Mouse (Mus musculus) neural tube, embryonic 15.5 days (tissue): ENCODE results near the gene Cyp2c23. TPM values are rescaled to one million over a fixed set of nuclear protein-coding genes. Genes with fewer than 3 reads are reported as not detected.

Experiments used
- ATAC-seq: fragments of 200-750 bp; cut with Nextera tagmentation; 2 replicates; pipeline ENCODE4 v1.8.0; 2017; ENCODE audit warnings: mild to moderate bottlenecking, moderate TSS enrichment, moderate library complexity; ENCODE audit not compliant: low FRiP score
- H3K27ac ChIP-seq: fragments of 300-500 bp; sonication (generic); replicated peaks from 2 replicates; pipeline ENCODE4 v1.5.1; 2015; ENCODE audit warnings: mild to moderate bottlenecking, inconsistent platforms
- H3K27me3 ChIP-seq: fragments of 300-500 bp; sonication (generic); replicated peaks from 2 replicates; pipeline ENCODE4 v1.6.1; 2015; ENCODE audit warnings: inconsistent platforms
- H3K36me3 ChIP-seq: fragments of 300-500 bp; sonication (generic); 2 replicates; pipeline ENCODE4 v1.6.1; 2015; ENCODE audit warnings: inconsistent platforms
- H3K4me1 ChIP-seq: fragments of 300-500 bp; sonication (generic); 2 replicates; pipeline ENCODE4 v1.6.1; 2015; ENCODE audit warnings: inconsistent platforms
- H3K4me2 ChIP-seq: fragments of 300-500 bp; sonication (generic); 2 replicates; pipeline ENCODE4 v1.6.1; 2015; ENCODE audit warnings: inconsistent platforms, mild to moderate bottlenecking, moderate library complexity
- H3K4me3 ChIP-seq: fragments of 300-500 bp; sonication (generic); replicated peaks from 2 replicates; pipeline ENCODE4 v1.5.1; 2015; ENCODE audit warnings: mild to moderate bottlenecking, inconsistent platforms
- H3K9ac ChIP-seq: fragments of 300-500 bp; sonication (generic); replicated peaks from 2 replicates; pipeline ENCODE4 v1.6.1; 2015; ENCODE audit warnings: mild to moderate bottlenecking, inconsistent platforms
- H3K9me3 ChIP-seq: fragments of 300-500 bp; sonication (generic); replicated peaks from 2 replicates; pipeline ENCODE4 v1.6.1; 2016; ENCODE audit warnings: inconsistent platforms
- WGBS: fragments of 180-500 bp; shearing (Covaris S2); methylation state at CpG from one replicate; pipeline ENCODE4 v1.1.7; 2015; ENCODE audit warnings: mixed read lengths; 5-methylcytosine and 5-hydroxymethylcytosine counted together
- polyA plus RNA-seq: library from polyadenylated mRNA; unstranded; fragments of >200 nt; fragmentation: Nextera tagmentation; extraction: Ambion mirVana; gene quantifications from 2 replicates; pipeline ENCODE4 v1.2.1, GENCODE M21; 2015

Cyp2c23 gene
- polyA plus RNA-seq, 1 experiment from 2014 or later = not detected

GRCm38 (mm10) chr19:44019739-44020138, 9.3 kb downstream of the Cyp2c23 start:
- H3K27ac ChIP-seq = no peak overlapping the region
- H3K27me3 ChIP-seq = no peaks in the 10 kb centered on the region
- no peaks in the 10 kb centered on the region for H3K36me3 ChIP-seq
- no peak overlapping the region for H3K4me3 ChIP-seq
- no peak overlapping the region for H3K9ac ChIP-seq
- no peaks in the 10 kb centered on the region for H3K9me3 ChIP-seq
- ATAC-seq = no peak
- H3K4me1 ChIP-seq = no peaks in the 10 kb centered on the region
- no peak overlapping the region for H3K4me2 ChIP-seq
- WGBS = 67% methylated on average over 7 of the region's 7 CpGs

DNA sequence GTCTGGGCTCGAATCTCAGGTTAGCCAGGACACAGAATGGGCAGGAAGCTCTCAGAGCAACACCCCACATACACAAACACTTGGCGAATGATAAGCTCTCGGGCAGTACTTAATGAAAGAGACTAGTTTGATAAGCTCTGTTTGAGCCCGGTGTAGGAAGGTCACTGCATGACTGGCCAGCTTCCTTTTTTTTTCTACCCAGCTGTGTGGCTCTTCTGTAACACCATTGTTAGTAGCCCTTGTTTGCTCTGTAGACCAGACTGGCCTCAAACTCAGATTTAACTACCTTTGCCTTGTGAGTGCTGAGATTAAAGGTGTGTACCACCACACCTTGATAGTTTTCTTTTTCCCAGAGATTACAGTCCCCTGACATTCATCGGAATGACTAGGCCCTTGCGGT, 15.1 kb downstream of the Cyp2c23 start:
- no peaks in the 10 kb centered on the region for H3K9me3 ChIP-seq
- H3K4me3 ChIP-seq = no peak overlapping the region
- H3K27me3 ChIP-seq = no peaks in the 10 kb centered on the region
- H3K4me2 ChIP-seq = no peak overlapping the region
- no peak overlapping the region for H3K9ac ChIP-seq
- no peaks in the 10 kb centered on the region for H3K36me3 ChIP-seq
- H3K4me1 ChIP-seq = no peaks in the 10 kb centered on the region
- 83% methylated on average over 6 of the region's 6 CpGs for WGBS
- H3K27ac ChIP-seq = no peak overlapping the region
- no peak for ATAC-seq

DNA sequence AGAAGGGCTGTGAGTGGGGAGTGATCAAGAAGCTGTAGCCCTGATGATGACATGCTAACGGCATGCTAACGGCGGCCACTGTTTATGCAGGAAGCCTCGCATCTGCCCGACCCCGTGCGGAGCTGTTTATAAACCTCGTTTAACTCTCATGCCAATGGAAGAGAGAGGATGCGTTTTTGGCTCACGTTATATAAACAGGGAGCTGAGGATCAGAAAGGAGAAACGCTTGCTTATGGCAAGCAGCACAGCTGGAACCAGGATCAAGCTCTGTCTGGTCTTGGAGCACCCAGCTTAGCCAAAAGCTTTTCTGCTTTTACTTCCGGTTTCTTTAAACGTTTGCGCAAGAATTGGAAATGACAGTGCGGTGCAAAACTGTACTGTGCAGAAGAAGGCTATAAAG, 20.2 kb downstream of the Cyp2c23 start:
- H3K9ac ChIP-seq = no peak overlapping the region
- 69% methylated on average over 15 of the region's 15 CpGs for WGBS

DNA sequence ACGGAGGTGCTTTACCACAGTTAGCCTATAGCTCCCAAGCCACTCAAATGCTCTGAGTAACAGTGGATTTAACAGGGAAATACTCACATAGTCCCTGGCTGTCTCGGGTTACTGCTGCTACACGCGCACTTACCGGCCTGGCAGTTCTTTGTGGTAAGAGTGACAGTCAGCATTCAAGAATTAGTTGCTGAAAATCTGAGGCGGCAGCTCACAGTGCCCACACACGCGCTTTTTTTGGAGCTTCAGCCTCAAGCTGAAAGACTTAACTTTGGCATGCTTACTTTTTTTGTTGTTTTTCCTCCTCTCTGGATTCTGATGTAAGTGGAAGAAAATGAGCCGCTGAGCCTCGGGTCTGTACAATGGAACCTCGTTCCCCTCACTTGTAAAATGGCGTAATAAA, 21.8 kb downstream of the Cyp2c23 start:
- 61% methylated on average over 12 of the region's 12 CpGs for WGBS
- no peak for ATAC-seq

More for the DNA sequence above, 20.2 kb downstream of the Cyp2c23 start:
- H3K4me2 ChIP-seq = no peak overlapping the region
- H3K9me3 ChIP-seq = no peaks in the 10 kb centered on the region
- H3K36me3 ChIP-seq = no peaks in the 10 kb centered on the region
- H3K27ac ChIP-seq = no peak overlapping the region
- no peak for ATAC-seq
- H3K27me3 ChIP-seq = no peaks in the 10 kb centered on the region
- H3K4me1 ChIP-seq = no peaks in the 10 kb centered on the region
- no peak overlapping the region for H3K4me3 ChIP-seq

DNA sequence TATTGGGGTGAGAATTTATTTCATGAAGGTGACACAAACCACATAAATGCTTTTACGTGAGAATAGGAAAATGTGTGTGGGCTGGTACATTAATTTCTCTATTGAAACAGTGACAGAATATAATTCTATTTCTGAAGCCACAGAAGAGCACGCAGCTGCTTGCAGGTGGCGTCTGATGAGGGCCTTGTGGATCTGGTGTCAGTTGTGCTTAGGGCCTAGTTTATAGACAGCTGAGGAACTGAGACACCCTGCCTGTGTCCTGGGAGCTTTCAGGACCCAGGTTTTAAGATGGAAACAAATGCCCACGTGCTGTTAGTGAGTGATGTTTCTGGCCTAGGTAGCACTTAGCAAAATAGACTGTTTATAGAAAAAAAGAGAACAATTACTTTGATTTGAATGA, 24.0 kb downstream of the Cyp2c23 start:
- H3K27me3 ChIP-seq = no peaks in the 10 kb centered on the region
- no peak overlapping the region for H3K4me2 ChIP-seq
- 72% methylated on average over 4 of the region's 4 CpGs for WGBS
- H3K4me1 ChIP-seq = no peaks in the 10 kb centered on the region
- H3K9ac ChIP-seq = no peak overlapping the region
- no peak for ATAC-seq
- no peaks in the 10 kb centered on the region for H3K36me3 ChIP-seq
- no peak overlapping the region for H3K4me3 ChIP-seq
- H3K27ac ChIP-seq = no peak overlapping the region
- no peaks in the 10 kb centered on the region for H3K9me3 ChIP-seq

More for the DNA sequence above, 21.8 kb downstream of the Cyp2c23 start:
- Histone ChIP-seq H3K4me3 (no peak overlapping the region), H3K9ac (no peak overlapping the region), H3K4me2 (no peak overlapping the region), H3K9me3 (no peaks in the 10 kb centered on the region), H3K27me3 (no peaks in the 10 kb centered on the region), H3K4me1 (no peaks in the 10 kb centered on the region), H3K36me3 (no peaks in the 10 kb centered on the region), H3K27ac (no peak overlapping the region)

- 90% methylated on average over 2 of the region's 2 CpGs for WGBS
Measured at GRCm38 (mm10) chr19:44004261-44004660, 24.7 kb downstream of the Cyp2c23 start.

DNA sequence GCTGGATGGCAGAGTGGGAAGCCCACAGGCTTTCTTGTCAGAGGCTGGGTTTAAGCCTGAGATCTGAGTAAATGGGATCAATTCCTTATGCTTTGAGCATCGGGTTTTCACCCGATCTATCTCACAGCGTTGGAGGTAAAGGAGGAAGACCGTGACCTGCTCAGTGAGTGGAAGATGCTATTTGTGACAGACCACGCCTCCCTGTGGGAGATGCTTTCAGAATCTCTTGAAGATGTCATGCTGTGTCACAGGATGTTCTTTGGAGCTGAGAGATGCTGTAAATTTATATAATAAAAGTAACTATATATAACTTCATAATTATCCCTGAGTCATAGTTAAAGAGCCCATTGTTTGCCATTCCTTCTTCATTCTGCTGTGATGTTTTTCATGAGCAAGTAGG, 28.3 kb downstream of the Cyp2c23 start:
- WGBS = 81% methylated on average over 5 of the region's 5 CpGs
- Histone ChIP-seq H3K9me3 (no peaks in the 10 kb centered on the region), H3K4me3 (no peak overlapping the region), H3K4me2 (no peak overlapping the region), H3K9ac (no peak overlapping the region), H3K4me1 (no peaks in the 10 kb centered on the region), H3K27me3 (no peaks in the 10 kb centered on the region), H3K36me3 (no peaks in the 10 kb centered on the region), H3K27ac (no peak overlapping the region)
- no peak for ATAC-seq

More at GRCm38 (mm10) chr19:44004261-44004660, 24.7 kb downstream of the Cyp2c23 start:
- no peak overlapping the region for H3K9ac ChIP-seq
- H3K27me3 ChIP-seq = no peaks in the 10 kb centered on the region
- no peak for ATAC-seq
- H3K36me3 ChIP-seq = no peaks in the 10 kb centered on the region
- H3K9me3 ChIP-seq = no peaks in the 10 kb centered on the region
- H3K4me2 ChIP-seq = no peak overlapping the region
- no peak overlapping the region for H3K27ac ChIP-seq
- no peak overlapping the region for H3K4me3 ChIP-seq
- no peaks in the 10 kb centered on the region for H3K4me1 ChIP-seq

DNA sequence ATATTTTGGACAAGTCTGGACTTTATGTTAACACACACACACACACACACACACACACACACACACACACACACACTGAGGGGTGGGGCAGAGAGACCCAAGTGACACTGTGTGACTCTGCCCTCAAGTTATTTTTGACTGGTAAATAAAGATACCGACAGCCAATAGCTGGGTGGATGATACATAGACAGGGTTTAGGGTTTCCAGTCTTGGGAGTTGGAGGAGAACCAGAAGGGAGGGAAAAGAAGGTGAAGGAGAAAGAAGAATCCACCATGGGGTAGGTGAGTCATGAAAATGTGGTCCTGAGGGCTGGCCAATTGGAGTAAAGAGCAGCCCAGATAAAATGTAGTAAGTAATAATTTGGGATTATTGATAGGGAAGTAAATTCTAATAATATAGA, 28.9 kb downstream of the Cyp2c23 start:
- H3K9me3 ChIP-seq = no peaks in the 10 kb centered on the region
- H3K27me3 ChIP-seq = no peaks in the 10 kb centered on the region
- WGBS = 93% methylated on average over 1 of the region's 1 CpGs
- no peak overlapping the region for H3K4me2 ChIP-seq
- H3K36me3 ChIP-seq = no peaks in the 10 kb centered on the region
- no peak for ATAC-seq
- no peak overlapping the region for H3K27ac ChIP-seq
- H3K9ac ChIP-seq = no peak overlapping the region
- no peak overlapping the region for H3K4me3 ChIP-seq
- no peaks in the 10 kb centered on the region for H3K4me1 ChIP-seq

- Histone ChIP-seq H3K9ac (no peak overlapping the region), H3K4me1 (no peaks in the 10 kb centered on the region), H3K4me2 (no peak overlapping the region), H3K36me3 (no peaks in the 10 kb centered on the region), H3K9me3 (no peaks in the 10 kb centered on the region), H3K27ac (no peak overlapping the region), H3K4me3 (no peak overlapping the region), H3K27me3 (no peaks in the 10 kb centered on the region)
- 90% methylated on average over 11 of the region's 11 CpGs for WGBS
- ATAC-seq = no peak
Measured at GRCm38 (mm10) chr19:43998802-43999527, 30.0 kb downstream of the Cyp2c23 start.

- H3K27ac ChIP-seq = no peak overlapping the region
- no peak overlapping the region for H3K4me3 ChIP-seq
- no peaks in the 10 kb centered on the region for H3K4me1 ChIP-seq
- no peak overlapping the region for H3K4me2 ChIP-seq
- ATAC-seq = no peak
- no peaks in the 10 kb centered on the region for H3K27me3 ChIP-seq
- 90% methylated on average over 10 of the region's 10 CpGs for WGBS
- no peaks in the 10 kb centered on the region for H3K9me3 ChIP-seq
- no peak overlapping the region for H3K9ac ChIP-seq
- no peaks in the 10 kb centered on the region for H3K36me3 ChIP-seq
Measured at GRCm38 (mm10) chr19:43998101-43998500, 30.9 kb downstream of the Cyp2c23 start.

DNA sequence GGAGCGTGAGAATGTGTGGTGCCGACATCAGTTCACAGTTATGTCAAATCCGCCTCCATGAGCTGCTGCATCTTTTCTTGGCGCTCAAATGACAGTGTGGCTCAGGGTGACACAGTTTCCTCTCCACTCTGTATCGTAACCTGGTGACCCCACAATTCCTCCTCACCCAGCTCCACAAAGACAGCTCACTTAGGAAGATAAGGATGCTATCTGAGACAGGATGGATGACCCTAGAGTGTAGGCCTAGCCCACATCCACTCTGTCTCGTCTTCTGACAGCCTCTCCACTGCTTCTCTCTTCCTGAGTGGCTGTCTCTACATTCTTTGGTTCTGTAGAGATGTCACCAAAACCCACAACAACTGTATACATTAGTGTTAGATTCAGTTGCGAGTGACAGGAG, 33.6 kb downstream of the Cyp2c23 start:
- no peak overlapping the region for H3K27ac ChIP-seq
- no peak overlapping the region for H3K4me3 ChIP-seq
- 88% methylated on average over 7 of the region's 7 CpGs for WGBS
- no peaks in the 10 kb centered on the region for H3K27me3 ChIP-seq
- no peaks in the 10 kb centered on the region for H3K4me1 ChIP-seq
- H3K4me2 ChIP-seq = no peak overlapping the region
- no peaks in the 10 kb centered on the region for H3K9me3 ChIP-seq
- H3K9ac ChIP-seq = no peak overlapping the region
- no peaks in the 10 kb centered on the region for H3K36me3 ChIP-seq
- ATAC-seq = no peak

GRCm38 (mm10) chr19:43992464-43992863, 36.5 kb downstream of the Cyp2c23 start:
- H3K4me3 ChIP-seq = no peak overlapping the region
- ATAC-seq = no peak
- H3K9me3 ChIP-seq = no peaks in the 10 kb centered on the region
- WGBS = 78% methylated on average over 4 of the region's 4 CpGs
- no peaks in the 10 kb centered on the region for H3K4me1 ChIP-seq
- no peak overlapping the region for H3K4me2 ChIP-seq
- no peaks in the 10 kb centered on the region for H3K27me3 ChIP-seq
- H3K27ac ChIP-seq = no peak overlapping the region
- H3K9ac ChIP-seq = no peak overlapping the region
- H3K36me3 ChIP-seq = no peaks in the 10 kb centered on the region
